Mouse (Mus musculus) spleen, adult 2 months (tissue): ENCODE measurements around the gene 1110008P14Rik. TPM values are rescaled to one million over a fixed set of nuclear protein-coding genes. Genes with fewer than 3 reads are reported as not detected.

Experiments
- DNase-seq, 2 experiments: peaks; one replicate each; pipeline versions ENCODE4 v3.0.0 to v3.0.0-alpha.2; 2012 to 2021; ENCODE audit warnings: low spot score in 2 of 2, low read depth in 1 of 2
- H3K27ac ChIP-seq: fragments of 200-500 bp; 2 replicates; pipeline ENCODE4 v1.5.1; 2012; ENCODE audit warnings: low read length, inconsistent platforms; ENCODE audit not compliant: insufficient read depth
- H3K27me3 ChIP-seq: fragments of 200-500 bp; 2 replicates; pipeline ENCODE4 v1.6.1; 2012; ENCODE audit warnings: mild to moderate bottlenecking, moderate library complexity, low read length, inconsistent platforms; ENCODE audit not compliant: control insufficient read depth, insufficient read depth
- H3K36me3 ChIP-seq: fragments of 200-500 bp; 2 replicates; pipeline ENCODE4 v1.6.1; 2012; ENCODE audit warnings: mild to moderate bottlenecking, low read length, inconsistent platforms; ENCODE audit not compliant: control insufficient read depth, insufficient read depth
- H3K4me1 ChIP-seq: fragments of 200-500 bp; 2 replicates; pipeline ENCODE4 v1.6.1; 2011; ENCODE audit warnings: inconsistent platforms; ENCODE audit not compliant: control insufficient read depth, insufficient read depth, insufficient read length
- H3K4me3 ChIP-seq: fragments of 200-500 bp; 2 replicates; pipeline ENCODE4 v1.5.1; 2011; ENCODE audit warnings: mild to moderate bottlenecking, inconsistent platforms; ENCODE audit not compliant: insufficient read depth, insufficient read length; ENCODE audit errors: extremely low read depth
- CTCF ChIP-seq: fragments of 200-500 bp; IDR thresholded peaks from 2 replicates; pipeline ENCODE4 v1.5.1; 2011; ENCODE audit warnings: mild to moderate bottlenecking, inconsistent platforms; ENCODE audit not compliant: insufficient read depth, insufficient read length, insufficient replicate concordance; ENCODE audit errors: extremely low read depth
- POLR2A ChIP-seq: fragments of 200-500 bp; IDR thresholded peaks from 2 replicates; pipeline ENCODE4 v1.6.1; 2011; ENCODE audit warnings: low read depth, low read length, inconsistent platforms
- WGBS: fragments of 180-500 bp; shearing (Covaris S2); methylation state at CpG from one replicate; pipeline ENCODE4 v1.1.7; 2018; 5-methylcytosine and 5-hydroxymethylcytosine counted together
- polyA plus RNA-seq: library from polyadenylated mRNA; depleted of rRNA; stranded (reverse); fragments of >200 nt; gene quantifications from 2 replicates; pipeline ENCODE4 v1.2.3, GENCODE M21; 2012

Gene 1110008P14Rik
- polyA plus RNA-seq, 1 experiment, result 86.8 TPM

- Histone ChIP-seq H3K27ac (no peak within 1 kb of the TSS), H3K36me3 (no peaks in the 10 kb centered on the region), H3K4me1 (no peaks in the 10 kb centered on the region), H3K4me3 (no peak within 1 kb of the TSS), H3K27me3 (no peaks in the 10 kb centered on the region)
- no peak for DNase-seq
- no peak for TF ChIP-seq CTCF
- TF ChIP-seq POLR2A, result no peak
- WGBS, result 66% methylated on average over 5 of the region's 5 CpGs
These were observed 6.2 kb upstream of the 1110008P14Rik start, which contains the start of gene Lcn2 for GRCm38 (mm10) chr2:32387706-32388490. Gene Lcn2 (minus strand): TSS chr2:32388252.

DNA sequence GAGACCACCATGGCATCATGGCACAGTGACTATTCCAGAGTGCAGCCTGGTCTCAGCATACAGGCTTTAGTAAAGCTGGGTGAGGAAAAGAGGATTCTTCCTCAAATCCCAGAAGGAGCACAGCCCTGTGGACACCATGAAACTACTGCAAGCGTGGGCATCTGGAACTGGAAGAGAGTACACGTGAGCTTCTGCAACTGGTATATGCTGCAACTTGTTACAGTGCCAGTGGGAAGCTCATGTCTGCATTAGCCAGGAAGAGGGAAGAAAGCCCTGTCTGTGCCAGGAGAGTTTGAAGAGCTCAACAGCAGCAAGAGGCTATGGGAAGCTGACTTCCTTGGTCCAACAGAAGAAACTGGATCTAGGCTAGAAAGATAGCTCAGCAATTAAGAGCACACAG is 951 bp upstream of the 1110008P14Rik start:
- no peak overlapping the region for H3K4me3 ChIP-seq
- H3K27me3 ChIP-seq, result no peaks in the 10 kb centered on the region
- DNase-seq, result no peak
- TF ChIP-seq POLR2A, result no peak
- TF ChIP-seq CTCF, result no peak
- peaks cover 7% of the 10 kb centered on the region; the same call in 1 of the 2 replicates for H3K36me3 ChIP-seq
- WGBS, result 78% methylated on average over 2 of the region's 2 CpGs
- no peak overlapping the region for H3K27ac ChIP-seq
- peaks cover 3% of the 10 kb centered on the region; the same call in 1 of the 2 replicates for H3K4me1 ChIP-seq

GRCm38 (mm10) chr2:32381141-32381774 is 480 bp downstream of the 1110008P14Rik start:
- H3K27me3 ChIP-seq, result no peaks in the 10 kb centered on the region
- WGBS, result 1% methylated on average over 27 of the region's 27 CpGs
- peaks cover 17% of the 10 kb centered on the region for H3K36me3 ChIP-seq
- H3K4me3 ChIP-seq, result peak overlapping the region; percentile 72
- TF ChIP-seq POLR2A, result no peak
- no peak for TF ChIP-seq CTCF
- DNase-seq, result no peak
- peaks cover 3% of the 10 kb centered on the region; the same call in 1 of the 2 replicates for H3K4me1 ChIP-seq
- peak overlapping the region; percentile 50; the same call in 1 of the 2 replicates for H3K27ac ChIP-seq

DNA sequence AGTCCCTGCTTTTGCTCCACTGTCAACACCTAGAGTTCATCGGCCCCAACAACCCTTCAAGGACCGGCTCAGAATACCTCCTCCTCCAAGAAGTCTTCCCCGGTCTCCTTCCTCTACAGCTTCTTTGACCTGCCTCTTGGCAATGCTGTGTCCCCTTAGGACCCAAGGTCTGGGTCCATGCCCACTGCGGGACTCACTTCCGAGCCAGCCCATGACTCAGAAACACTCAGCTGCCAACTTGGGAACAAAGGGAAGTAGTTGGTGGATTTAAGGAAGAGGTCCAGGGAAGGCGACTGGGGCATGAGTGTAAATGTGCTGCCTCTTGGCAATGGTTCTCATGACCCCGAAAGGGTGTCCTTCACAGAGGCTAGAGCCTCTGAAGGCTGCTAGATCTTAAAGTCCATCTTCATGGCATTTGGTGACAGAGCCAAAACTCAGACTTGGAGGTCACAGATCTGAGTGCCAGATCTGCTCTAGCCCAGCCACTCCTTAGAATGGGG is 1.7 kb downstream of the 1110008P14Rik start:
- no peak for TF ChIP-seq POLR2A
- no peak for TF ChIP-seq CTCF
- H3K27me3 ChIP-seq, result no peaks in the 10 kb centered on the region
- 85% methylated on average over 7 of the region's 7 CpGs for WGBS

DNA sequence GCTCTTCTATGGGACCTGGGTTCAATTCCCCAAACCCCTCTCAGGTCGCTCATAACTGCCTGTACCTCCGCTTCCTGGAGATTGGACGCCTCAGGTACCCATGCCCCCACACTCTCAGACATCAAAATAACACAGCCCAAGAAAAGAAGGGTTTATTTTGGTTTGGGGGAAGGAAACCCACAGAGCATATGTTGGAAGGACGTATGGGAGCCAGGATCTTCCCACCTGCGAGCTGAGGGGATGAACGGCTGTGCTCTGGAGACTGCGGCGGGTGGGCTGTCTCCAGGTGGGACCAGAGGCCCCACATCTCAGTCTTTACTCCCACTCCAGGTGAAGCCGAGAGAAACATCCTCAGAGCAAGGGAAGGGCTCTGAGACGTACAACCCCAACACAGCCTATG is 4.8 kb downstream of the 1110008P14Rik start:
- DNase-seq, result no peak
- Histone ChIP-seq H3K27me3 (no peaks in the 10 kb centered on the region), H3K36me3 (peaks cover 39% of the 10 kb centered on the region), H3K4me3 (no peak overlapping the region), H3K4me1 (peaks cover 3% of the 10 kb centered on the region; the same call in 1 of the 2 replicates), H3K27ac (no peak overlapping the region)
- WGBS, result 88% methylated on average over 10 of the region's 10 CpGs
- TF ChIP-seq CTCF (no peak), POLR2A (no peak)

More for the DNA sequence above, 1.7 kb downstream of the 1110008P14Rik start:
- Histone ChIP-seq H3K27ac (no peak overlapping the region), H3K4me1 (peaks cover 3% of the 10 kb centered on the region; the same call in 1 of the 2 replicates), H3K4me3 (no peak overlapping the region), H3K36me3 (peaks cover 22% of the 10 kb centered on the region)
- DNase-seq, result no peak

GRCm38 (mm10) chr2:32375317-32375940 is 6.3 kb downstream of the 1110008P14Rik start:
- Histone ChIP-seq H3K27ac (no peak overlapping the region), H3K4me1 (no peaks in the 10 kb centered on the region), H3K27me3 (no peaks in the 10 kb centered on the region), H3K4me3 (no peak overlapping the region), H3K36me3 (peaks cover 52% of the 10 kb centered on the region)
- no peak for TF ChIP-seq CTCF
- no peak for TF ChIP-seq POLR2A
- DNase-seq, result no peak
- 91% methylated on average over 13 of the region's 13 CpGs for WGBS
